Mouse (Mus musculus): Measurements from ENCODE around the gene Dhrs7c.

GRCm38 (mm10) chr11:67771691-67772090 lies 26.3 kb upstream of the Dhrs7c start:
- no peak for TF ChIP-seq CTCF (IDR thresholded peaks at IDR 0.05; ENCODE audit: control insufficient read depth, insufficient read depth, low read length)
- no peak for TF ChIP-seq POLR2A (IDR thresholded peaks at IDR 0.05; ENCODE audit: borderline replicate concordance, control insufficient read depth, low read depth, low read length)
